Mouse (Mus musculus): ENCODE data around the gene Rhbg. TPM values are rescaled to one million over a fixed set of nuclear protein-coding genes. Genes with fewer than 3 reads are reported as not detected.

Gene Rhbg
- total RNA-seq (2023), result not detected

DNA sequence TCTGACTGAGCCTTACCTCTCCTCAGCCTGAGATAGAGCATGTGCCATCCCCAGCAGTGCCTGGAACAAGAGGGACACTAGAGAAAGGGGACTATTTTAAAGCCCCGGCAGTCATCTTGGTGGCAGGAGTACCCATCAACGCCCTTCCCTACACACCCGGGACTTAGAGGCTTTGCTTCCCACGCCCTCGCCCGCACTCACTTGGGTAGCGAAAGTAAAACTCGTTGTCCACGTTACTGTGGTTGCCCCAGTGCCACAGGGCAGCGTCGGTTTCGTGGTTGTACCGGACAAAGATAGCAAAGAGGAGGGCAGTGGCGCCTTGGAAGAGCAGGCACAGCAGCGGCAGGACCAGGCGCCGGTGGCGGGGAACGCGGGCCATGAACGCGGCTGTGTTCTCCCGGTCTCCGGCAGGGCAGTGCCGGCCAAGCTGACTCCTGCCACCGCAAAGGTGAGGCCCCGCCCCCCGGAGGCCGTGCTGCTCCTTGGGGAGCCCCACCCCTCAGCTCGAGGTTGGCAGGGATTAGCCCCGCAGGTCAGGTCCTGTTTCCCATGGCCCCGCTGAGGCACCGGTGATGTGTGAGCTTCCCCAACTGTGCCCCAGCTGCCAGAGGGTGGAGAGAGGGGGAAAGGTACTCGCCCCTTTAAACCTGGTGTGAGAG, at the start of gene Rhbg:
Gene Rhbg, minus strand, starts transcription at position 442 of the 659 bp plus-strand sequence.

GRCm38 (mm10) chr3:88296561-88297318, 42.2 kb upstream of the Rhbg start, which contains the start of the genes Tsacc and Cct3:
Gene Tsacc, minus strand, starts transcription at chr3:88296999.
Gene Cct3, plus strand, starts transcription at chr3:88297116.

DNA sequence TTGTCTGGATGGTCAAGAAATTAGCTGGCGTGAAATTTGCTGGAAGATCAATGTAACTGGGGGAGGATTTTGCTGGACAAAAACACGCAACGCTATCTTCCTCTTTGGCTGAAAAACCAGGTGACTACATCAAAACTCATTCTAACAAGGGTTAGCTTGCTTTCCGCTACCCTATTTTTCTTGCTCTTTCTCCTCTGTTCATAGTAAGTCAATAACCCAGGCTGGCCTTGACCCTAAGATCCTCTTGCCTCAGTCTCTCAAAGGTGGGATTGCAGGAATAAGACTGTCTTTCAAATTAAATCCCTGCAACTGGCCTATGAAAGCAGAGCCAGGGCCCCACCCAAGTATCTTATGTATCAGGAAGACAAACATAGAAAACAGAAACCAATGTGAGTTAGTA, 32.6 kb upstream of the Rhbg start, which contains the start of gene Gm38392:
Gene Gm38392, minus strand, starts transcription at position 101 of the 400 bp plus-strand sequence.

Other genes starting within 250 kb of the Rhbg start
- gene Hapln2, start 227.1 kb downstream of the Rhbg start, total RNA-seq (2023), result not detected
- 26.0 TPM for gene Gpatch4, start 211.6 kb downstream of the Rhbg start, total RNA-seq (2023)
- 20.0 TPM for gene Naxe, start 196.2 kb downstream of the Rhbg start, total RNA-seq (2023)
- not detected for gene Ttc24, start 176.4 kb downstream of the Rhbg start, total RNA-seq (2023)
- gene Iqgap3, start 172.7 kb downstream of the Rhbg start, total RNA-seq (2023), result 0.12 TPM
- gene Mef2d, start 112.3 kb downstream of the Rhbg start, total RNA-seq (2023), result 328 TPM
- gene Gm38392, start 32.5 kb upstream of the Rhbg start, total RNA-seq (2023), result not detected
- gene Tsacc, start 42.3 kb upstream of the Rhbg start, total RNA-seq (2023), result 6.6 TPM
- gene Cct3, start 42.4 kb upstream of the Rhbg start, total RNA-seq (2023), result 189 TPM
- 91.9 TPM for gene Glmp, start 70.3 kb upstream of the Rhbg start, total RNA-seq (2023)
- gene Tmem79, start 81.4 kb upstream of the Rhbg start, total RNA-seq (2023), result 0.28 TPM
- 121 TPM for gene Smg5, start 81.6 kb upstream of the Rhbg start, total RNA-seq (2023)
- 0.46 TPM for gene Paqr6, start 109.9 kb upstream of the Rhbg start, total RNA-seq (2023)
- gene Bglap3, start 118.0 kb upstream of the Rhbg start, total RNA-seq (2023), result not detected
- gene Bglap2, start 124.0 kb upstream of the Rhbg start, total RNA-seq (2023), result not detected
- gene Bglap, start 129.8 kb upstream of the Rhbg start, total RNA-seq (2023), result not detected
- 36.7 TPM for gene Pmf1, start 155.6 kb upstream of the Rhbg start, total RNA-seq (2023)
- 14.5 TPM for gene Slc25a44, start 170.4 kb upstream of the Rhbg start, total RNA-seq (2023)
- 112 TPM for gene Sema4a, start 206.5 kb upstream of the Rhbg start, total RNA-seq (2023)